Mouse (Mus musculus): Measurements from ENCODE around the gene Aanat. TPM values are rescaled to one million over a fixed set of nuclear protein-coding genes. Genes with fewer than 3 reads are reported as not detected.

The Aanat gene
- polyA plus RNA-seq (2014; fragmentation: Illumina TruSeq; extraction: RNeasy Lipid Tissue Mini Kit (QIAGEN cat#74804); ENCODE audit: low read depth, low replicate concordance) = not detected

DNA sequence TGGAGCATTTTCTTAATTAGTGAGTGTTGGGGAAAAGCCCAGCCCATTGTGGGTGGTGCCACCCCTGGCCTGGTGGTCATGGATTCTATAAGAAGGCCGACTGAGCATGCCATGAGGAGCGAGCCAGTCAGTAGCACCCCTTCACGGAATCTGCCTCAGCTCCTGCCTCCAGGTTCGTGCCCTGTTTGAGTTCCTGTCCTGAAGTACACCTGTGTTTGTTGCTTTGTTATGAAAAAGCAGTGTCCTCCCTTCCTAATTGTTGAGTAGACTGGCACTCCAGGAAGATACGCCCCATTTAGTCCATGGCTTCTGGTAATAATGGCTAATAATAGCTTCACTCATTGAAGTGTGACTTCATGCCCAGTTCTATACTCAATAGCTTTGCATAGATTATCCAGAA, at the start of gene Aanat:
Gene Aanat, plus strand, starts transcription at position 123 of the 400 bp plus-strand sequence.

DNA sequence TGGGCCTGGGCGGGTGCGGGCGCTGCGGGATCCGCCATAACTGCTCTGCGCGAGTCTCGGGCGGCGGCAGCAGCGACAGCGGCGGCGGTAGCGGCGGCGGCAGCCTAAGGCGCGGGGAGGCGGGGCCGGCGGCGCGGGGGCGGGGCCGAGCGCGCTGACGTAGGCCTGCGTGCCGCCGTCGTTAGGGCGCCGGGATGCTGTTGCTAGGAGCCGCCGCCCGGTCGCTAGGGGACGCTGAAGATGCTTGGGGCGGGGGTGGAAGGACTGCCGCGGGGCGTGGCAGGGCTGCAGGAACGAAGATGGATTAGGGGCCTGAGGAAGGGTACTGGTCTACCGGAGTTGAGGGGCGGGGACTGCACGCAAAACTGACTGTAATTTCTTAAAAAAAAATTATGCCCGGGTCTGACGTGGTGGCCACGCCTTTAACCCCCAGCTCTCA, 4.8 kb upstream of the Aanat start, which contains the start of gene Ube2o:
Gene Ube2o, minus strand, starts transcription at position 72 of the 439 bp plus-strand sequence.

DNA sequence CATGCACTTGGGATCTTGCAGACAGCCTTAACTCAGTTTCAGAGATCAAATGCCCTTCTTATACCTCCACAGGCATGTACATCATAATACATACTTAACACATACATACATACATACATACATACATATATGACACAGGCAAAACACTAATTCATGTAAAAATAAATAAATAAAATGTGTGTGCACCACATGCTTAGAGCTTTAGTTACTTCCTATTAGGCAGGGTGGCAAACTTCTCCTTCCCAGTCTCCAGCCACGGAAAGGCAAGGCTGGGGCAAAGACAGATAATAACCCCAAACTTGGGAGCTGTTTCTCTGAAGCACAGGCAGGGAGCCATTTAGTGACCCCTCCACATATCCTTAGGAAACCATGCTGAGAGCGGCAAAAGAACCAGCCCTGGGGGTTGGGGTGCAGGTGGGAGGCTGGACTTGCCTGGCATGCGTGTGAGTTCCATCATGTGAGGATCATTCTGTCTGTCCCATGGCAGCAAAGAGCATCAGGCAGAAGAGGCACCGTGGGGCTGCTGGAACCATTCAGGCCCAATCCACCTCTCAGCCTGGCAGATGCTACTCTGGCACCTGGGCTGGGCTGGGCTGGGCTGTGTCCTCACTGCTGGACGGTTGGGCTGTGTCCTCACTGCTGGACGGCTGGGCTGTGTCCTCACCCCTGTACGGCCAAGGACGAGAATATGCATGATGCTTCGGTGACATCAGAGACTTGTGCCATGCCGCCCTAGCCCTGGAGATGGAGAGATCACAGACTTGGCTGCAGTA, 40.3 kb downstream of the Aanat start, which contains the start of gene Rhbdf2:
Gene Rhbdf2, minus strand, starts transcription at position 721 of the 773 bp plus-strand sequence.

Other genes with a start within 250 kb of the Aanat start
- gene Rnf157, start 173.4 kb upstream of the Aanat start, polyA plus RNA-seq (2014; fragmentation: Illumina TruSeq; extraction: RNeasy Lipid Tissue Mini Kit (QIAGEN cat#74804); ENCODE audit: low read depth, low replicate concordance) = 0.13 TPM
- gene Ubald2, start 152.3 kb upstream of the Aanat start, polyA plus RNA-seq (2014; fragmentation: Illumina TruSeq; extraction: RNeasy Lipid Tissue Mini Kit (QIAGEN cat#74804); ENCODE audit: low read depth, low replicate concordance) = 4.4 TPM
- gene Qrich2, start 120.2 kb upstream of the Aanat start, polyA plus RNA-seq (2014; fragmentation: Illumina TruSeq; extraction: RNeasy Lipid Tissue Mini Kit (QIAGEN cat#74804); ENCODE audit: low read depth, low replicate concordance) = not detected
- gene Prpsap1, start 92.2 kb upstream of the Aanat start, polyA plus RNA-seq (2014; fragmentation: Illumina TruSeq; extraction: RNeasy Lipid Tissue Mini Kit (QIAGEN cat#74804); ENCODE audit: low read depth, low replicate concordance) = 28.4 TPM
- not detected for gene Sphk1, start 55.5 kb upstream of the Aanat start, polyA plus RNA-seq (2014; fragmentation: Illumina TruSeq; extraction: RNeasy Lipid Tissue Mini Kit (QIAGEN cat#74804); ENCODE audit: low read depth, low replicate concordance)
- gene Ube2o, start 5.0 kb upstream of the Aanat start, polyA plus RNA-seq (2014; fragmentation: Illumina TruSeq; extraction: RNeasy Lipid Tissue Mini Kit (QIAGEN cat#74804); ENCODE audit: low read depth, low replicate concordance) = 1.7 TPM
- 0.24 TPM for gene Rhbdf2, start 40.6 kb downstream of the Aanat start, polyA plus RNA-seq (2014; fragmentation: Illumina TruSeq; extraction: RNeasy Lipid Tissue Mini Kit (QIAGEN cat#74804); ENCODE audit: low read depth, low replicate concordance)
- not detected for gene Prcd, start 67.1 kb downstream of the Aanat start, polyA plus RNA-seq (2014; fragmentation: Illumina TruSeq; extraction: RNeasy Lipid Tissue Mini Kit (QIAGEN cat#74804); ENCODE audit: low read depth, low replicate concordance)
- gene Cygb, start 67.9 kb downstream of the Aanat start, polyA plus RNA-seq (2014; fragmentation: Illumina TruSeq; extraction: RNeasy Lipid Tissue Mini Kit (QIAGEN cat#74804); ENCODE audit: low read depth, low replicate concordance) = 0.42 TPM
- gene St6galnac1, start 189.1 kb downstream of the Aanat start, polyA plus RNA-seq (2014; fragmentation: Illumina TruSeq; extraction: RNeasy Lipid Tissue Mini Kit (QIAGEN cat#74804); ENCODE audit: low read depth, low replicate concordance) = not detected
- gene Mxra7, start 241.6 kb downstream of the Aanat start, polyA plus RNA-seq (2014; fragmentation: Illumina TruSeq; extraction: RNeasy Lipid Tissue Mini Kit (QIAGEN cat#74804); ENCODE audit: low read depth, low replicate concordance) = 1.2 TPM

Data from liver, adult 10 weeks (tissue).